Mouse (Mus musculus) kidney, adult 2 months (tissue): ENCODE data around the gene Ephb6.

Experiments used
- CTCF ChIP-seq: fragments of 200-500 bp; conservative IDR thresholded peaks from 2 replicates; pipeline ENCODE4 v1.5.1; 2011; ENCODE audit warnings: low read depth, mild to moderate bottlenecking, control low read depth, low read length, moderate library complexity, mixed read lengths; ENCODE audit not compliant: insufficient read depth, insufficient read length
- POLR2A ChIP-seq: fragments of 200-500 bp; IDR thresholded peaks from one replicate; pipeline ENCODE4 v1.6.1; 2011; ENCODE audit warnings: low read depth, low read length, control low read depth

- TF ChIP-seq POLR2A = no peak
- no peak for TF ChIP-seq CTCF
Measured at GRCm38 (mm10) chr6:41641173-41641866, 36.0 kb downstream of the Ephb6 start.
